Mouse (Mus musculus) neutrophil, adult 5-6 weeks (primary cell): ENCODE results near the gene Jak1. TPM values are rescaled to one million over a fixed set of nuclear protein-coding genes. Genes with fewer than 3 reads are reported as not detected.

Experiments used
- total RNA-seq: library from RNA; stranded (forward); fragments of 200-1000 nt; gene quantifications from 2 replicates; pipeline ENCODE4 v1.2.3, GENCODE M21; 2017

Jak1 gene
- total RNA-seq, 1 experiment from 2014 or later = 328 TPM

Other genes starting within 250 kb of the Jak1 start
- gene Gm10577, start 244.6 kb downstream of the Jak1 start, total RNA-seq = not detected in 2 replicates
- gene Raver2, start 196.3 kb downstream of the Jak1 start, total RNA-seq = 1.7 and 2.1 TPM in 2 replicates
- gene Ak4, start 154.0 kb upstream of the Jak1 start, total RNA-seq = 0.12 TPM in 1 of 2 replicates, not detected in the other
- not detected in 2 replicates for gene Dnajc6, start 231.4 kb upstream of the Jak1 start, total RNA-seq